Mouse (Mus musculus) G1E (cell line): ENCODE measurements around the gene Hnrnpk.

Source experiments
- CTCF ChIP-seq: IDR thresholded peaks from 2 replicates; pipeline ENCODE4 v1.5.1; 2012; ENCODE audit warnings: low read depth, low read length, inconsistent platforms, mixed read lengths
- GATA1 ChIP-seq: IDR thresholded peaks from 2 replicates; pipeline ENCODE4 v1.6.1; 2012; ENCODE audit warnings: borderline replicate concordance, low read length, inconsistent platforms, mixed read lengths
- GATA2 ChIP-seq: IDR thresholded peaks from 2 replicates; pipeline ENCODE4 v1.6.1; 2012; ENCODE audit warnings: low read depth, low read length, inconsistent platforms, borderline replicate concordance
- POLR2AphosphoS5 ChIP-seq: IDR thresholded peaks from 2 replicates; pipeline ENCODE4 v1.6.1; 2012; ENCODE audit warnings: low read depth, low read length, inconsistent platforms; ENCODE audit not compliant: insufficient replicate concordance
- TAL1 ChIP-seq: conservative IDR thresholded peaks from 2 replicates; pipeline ENCODE4 v1.6.1; 2012; ENCODE audit warnings: low read depth, low read length, inconsistent platforms, mixed read lengths

DNA sequence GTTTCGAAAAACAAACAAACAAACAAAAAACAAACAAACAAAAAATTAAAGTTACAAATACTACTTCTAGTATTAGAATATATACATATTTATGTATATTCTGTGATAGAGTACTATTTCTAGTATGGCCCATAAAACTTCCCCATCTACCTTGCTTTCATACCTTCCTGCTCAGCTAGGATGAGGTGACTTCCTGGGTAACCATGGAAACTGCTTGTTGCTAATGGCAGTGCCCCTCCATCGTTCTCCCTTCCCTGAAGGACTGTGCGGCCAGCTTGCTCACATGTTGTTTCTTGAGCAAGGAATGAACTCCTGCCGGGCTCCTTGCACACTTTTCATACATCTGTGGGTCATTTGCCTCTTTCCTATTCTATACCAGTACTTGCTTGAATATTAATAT, 40.2 kb upstream of the Hnrnpk start:
- no peak for TF ChIP-seq CTCF
- no peak for TF ChIP-seq TAL1
- TF ChIP-seq POLR2AphosphoS5 = no peak
- no peak for TF ChIP-seq GATA2
- no peak for TF ChIP-seq GATA1
